ENCODE assay signal across 19 mouse cellular contexts in the genomic region with DNA sequence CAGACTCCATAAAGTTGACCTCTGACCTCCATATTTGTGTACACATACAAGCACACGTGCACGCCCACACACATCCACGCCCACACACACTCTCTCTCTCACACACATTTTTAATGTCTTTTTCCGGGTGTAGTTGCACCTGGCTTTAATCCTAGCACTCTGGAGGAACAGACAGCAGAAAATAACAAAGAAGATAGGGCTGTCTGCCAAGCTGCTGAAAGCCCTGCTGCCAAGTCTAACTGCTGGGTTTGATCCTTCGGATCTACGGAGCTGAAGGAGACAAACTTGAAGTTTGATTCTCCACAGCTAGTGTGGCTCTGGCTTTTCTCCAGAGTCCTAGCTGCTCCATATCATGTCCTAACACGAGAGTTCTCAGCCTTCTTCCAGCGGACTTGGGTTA. TPM values are rescaled to one million over a fixed set of nuclear protein-coding genes. Genes with fewer than 3 reads are reported as not detected.
DNase-seq lines count a peak whose midpoint lies in the region; ATAC-seq and TF ChIP-seq lines count a peak whose summit lies in the region.
"Had no signal": no experiment of that assay in that cellular context is flagged by ENCODE, and none has a peak within 500 bp of the region (broad histone marks: within the 10 kb centered on the region; RNA-seq: fewer than 3 reads in every experiment).

No protein-coding gene starts in this region.

- H3K4me3 ChIP-seq in forebrain, postnatal 0 days (ENCODE audit: low read depth, low read length): no peak overlapping the region
- no peak overlapping the region for H3K4me3 ChIP-seq in forebrain, embryonic 10.5 days
- H3K4me3 ChIP-seq in lung, embryonic 14.5 days (ENCODE audit: low read depth, low read length): no peak overlapping the region
- no peak overlapping the region for H3K4me3 ChIP-seq in intestine, embryonic 14.5 days (ENCODE audit: low read depth, low read length)
- H3K4me3 ChIP-seq: embryonic facial prominence, embryonic 13.5 days; heart, embryonic 10.5 days; liver, embryonic 15.5 days; midbrain, embryonic 15.5 days had no signal

- no peaks in the 10 kb centered on the region for H3K4me1 ChIP-seq in forebrain, postnatal 0 days (ENCODE audit: insufficient read depth)
- no peaks in the 10 kb centered on the region for H3K4me1 ChIP-seq in forebrain, embryonic 10.5 days
- no peaks in the 10 kb centered on the region for H3K4me1 ChIP-seq in lung, embryonic 14.5 days (ENCODE audit: insufficient read depth)
- H3K4me1 ChIP-seq in intestine, embryonic 14.5 days (replicated peaks; ENCODE audit: control insufficient read depth, insufficient read depth, low read length): peaks cover 10% of the 10 kb centered on the region; the same call in 1 of the 2 replicates
- H3K4me1 ChIP-seq: embryonic facial prominence, embryonic 13.5 days; midbrain, embryonic 15.5 days had no signal

- ATAC-seq in forebrain, postnatal 0 days: no peak
- ATAC-seq in lung, embryonic 14.5 days (ENCODE audit: insufficient read depth): no peak
- ATAC-seq in intestine, embryonic 14.5 days (replicated peaks; ENCODE audit: low FRiP score, low TSS enrichment, low read depth): no peak
- ATAC-seq: midbrain, embryonic 15.5 days had no signal

- peak; percentile 8 for DNase-seq in forebrain, postnatal 0 days
- DNase-seq in forebrain, embryonic 10.5 days (ENCODE audit: extremely low spot score, low spot score): no peak
- DNase-seq in lung, embryonic 14.5 days: peak; percentile 76
- no peak for DNase-seq in lung, postnatal 25 days (ENCODE audit: low spot score)
- no peak for DNase-seq in intestine, embryonic 14.5 days (ENCODE audit: low spot score)
- DNase-seq in telencephalon, adult 2 months (ENCODE audit: low read depth, low spot score): peak; percentile 33
- no peak for DNase-seq in testis, postnatal 14 days (ENCODE audit: low spot score)
- DNase-seq in urinary bladder, postnatal 10 days (ENCODE audit: low spot score): no peak
- DNase-seq: cerebellum, adult 18-20 months; gastrocnemius, postnatal 10 days; kidney, postnatal 25 days; left cerebral cortex, postnatal 4 days had no signal

- H3K4me2 ChIP-seq in forebrain, postnatal 0 days (ENCODE audit: low read depth): no peak overlapping the region
- H3K4me2 ChIP-seq in lung, embryonic 14.5 days: no peak overlapping the region
- no peak overlapping the region for H3K4me2 ChIP-seq in intestine, embryonic 14.5 days (ENCODE audit: low read length)
- H3K4me2 ChIP-seq: embryonic facial prominence, embryonic 13.5 days; liver, embryonic 15.5 days; midbrain, embryonic 15.5 days had no signal

- H3K9ac ChIP-seq in forebrain, postnatal 0 days: no peak overlapping the region
- no peak overlapping the region for H3K9ac ChIP-seq in lung, embryonic 14.5 days
- no peak overlapping the region for H3K9ac ChIP-seq in intestine, embryonic 14.5 days (ENCODE audit: low read length)
- H3K9ac ChIP-seq: embryonic facial prominence, embryonic 13.5 days; liver, embryonic 15.5 days; midbrain, embryonic 15.5 days had no signal

- H3K27ac ChIP-seq in forebrain, postnatal 0 days (ENCODE audit: low read depth, low read length): no peak overlapping the region
- H3K27ac ChIP-seq in forebrain, embryonic 10.5 days: no peak overlapping the region
- H3K27ac ChIP-seq in lung, embryonic 14.5 days (ENCODE audit: low read depth): 0 out of 2 replicates have a peak overlapping the region, but pooled peaks have one; percentile 16
- H3K27ac ChIP-seq in intestine, embryonic 14.5 days (ENCODE audit: low read depth): peak overlapping the region; percentile 11; the same call in 1 of the 2 replicates
- H3K27ac ChIP-seq: embryonic facial prominence, embryonic 13.5 days; heart, embryonic 10.5 days; liver, embryonic 15.5 days; midbrain, embryonic 15.5 days had no signal

- H3K9me3 ChIP-seq in forebrain, postnatal 0 days (ENCODE audit: low read length): no peaks in the 10 kb centered on the region
- H3K9me3 ChIP-seq in forebrain, embryonic 10.5 days: no peaks in the 10 kb centered on the region
- H3K9me3 ChIP-seq in lung, embryonic 14.5 days (ENCODE audit: low read depth, low read length): no peaks in the 10 kb centered on the region
- no peaks in the 10 kb centered on the region for H3K9me3 ChIP-seq in intestine, embryonic 14.5 days (ENCODE audit: control insufficient read depth, low read length)
- H3K9me3 ChIP-seq: embryonic facial prominence, embryonic 13.5 days; heart, embryonic 10.5 days; liver, embryonic 15.5 days; midbrain, embryonic 15.5 days had no signal

- no peak for TF ChIP-seq CTCF in forebrain, postnatal 0 days (IDR thresholded peaks at IDR 0.05; ENCODE audit: low read depth)
- TF ChIP-seq CTCF in lung, embryonic 14.5 days (IDR thresholded peaks at IDR 0.05; ENCODE audit: low read depth): no peak

- no peaks in the 10 kb centered on the region for H3K36me3 ChIP-seq in forebrain, postnatal 0 days (ENCODE audit: insufficient read depth)
- no peaks in the 10 kb centered on the region for H3K36me3 ChIP-seq in forebrain, embryonic 10.5 days (replicated peaks)
- H3K36me3 ChIP-seq in lung, embryonic 14.5 days (ENCODE audit: insufficient read depth): no peaks in the 10 kb centered on the region
- H3K36me3 ChIP-seq in intestine, embryonic 14.5 days (ENCODE audit: control insufficient read depth, insufficient read depth, low read length): no peaks in the 10 kb centered on the region
- H3K36me3 ChIP-seq: embryonic facial prominence, embryonic 13.5 days; heart, embryonic 10.5 days; liver, embryonic 15.5 days; midbrain, embryonic 15.5 days had no signal

- 59% methylated on average over 8 of the region's 8 CpGs for WGBS in forebrain, postnatal 0 days
- WGBS in forebrain, embryonic 10.5 days: 85% methylated on average over 8 of the region's 8 CpGs
- 43% methylated on average over 8 of the region's 8 CpGs for WGBS in lung, embryonic 14.5 days
- 50% methylated on average over 8 of the region's 8 CpGs for WGBS in intestine, embryonic 14.5 days

- H3K27me3 ChIP-seq in forebrain, postnatal 0 days (ENCODE audit: insufficient read depth, low read length): no peaks in the 10 kb centered on the region
- no peaks in the 10 kb centered on the region for H3K27me3 ChIP-seq in forebrain, embryonic 10.5 days (ENCODE audit: poor library complexity, severe bottlenecking)
- no peaks in the 10 kb centered on the region for H3K27me3 ChIP-seq in lung, embryonic 14.5 days (ENCODE audit: insufficient read depth, low read length)
- no peaks in the 10 kb centered on the region for H3K27me3 ChIP-seq in intestine, embryonic 14.5 days (replicated peaks; ENCODE audit: control insufficient read depth, insufficient read depth, low read length)
- H3K27me3 ChIP-seq: embryonic facial prominence, embryonic 13.5 days; liver, embryonic 15.5 days; midbrain, embryonic 15.5 days had no signal

RNA-seq across cellular contexts. Expression of a gene that starts 1.8 kb away (rescaled TPM):
- not detected in 2 replicates for total RNA-seq in forebrain, postnatal 0 days (2014; rRNA removed)
- polyA plus RNA-seq in forebrain, postnatal 0 days (2015; fragmentation: Nextera tagmentation; extraction: Ambion mirVana): not detected in 2 replicates
- not detected in 2 replicates for polyA plus RNA-seq in forebrain, embryonic 10.5 days (2016; fragmentation: Nextera tagmentation; extraction: Ambion mirVana)
- not detected in 2 replicates for polyA plus RNA-seq in lung, embryonic 14.5 days (2014; fragmentation: Nextera tagmentation; extraction: Ambion mirVana)
- 1.5 and 1.8 TPM in 2 replicates for polyA plus RNA-seq in intestine, embryonic 14.5 days (2014; fragmentation: Nextera tagmentation; extraction: Ambion mirVana)
- total RNA-seq: gastrocnemius, postnatal 10 days; hematopoietic stem cell, adult 5-6 weeks; layer of hippocampus, postnatal 25 days; left cerebral cortex, postnatal 4 days had no signal
- polyA plus RNA-seq: heart, embryonic 10.5 days; midbrain, embryonic 15.5 days had no signal

RNA-seq across cellular contexts. Expression of a gene that starts 19.4 kb away (rescaled TPM):
- total RNA-seq in forebrain, postnatal 0 days (2014; rRNA removed): not detected in 2 replicates
- polyA plus RNA-seq in forebrain, postnatal 0 days (2015; fragmentation: Nextera tagmentation; extraction: Ambion mirVana): not detected in 2 replicates
- polyA plus RNA-seq in forebrain, embryonic 10.5 days (2016; fragmentation: Nextera tagmentation; extraction: Ambion mirVana): not detected in 2 replicates
- polyA plus RNA-seq in lung, embryonic 14.5 days (2014; fragmentation: Nextera tagmentation; extraction: Ambion mirVana): 0.30 TPM in 1 of 2 replicates, not detected in the other
- polyA plus RNA-seq in intestine, embryonic 14.5 days (2014; fragmentation: Nextera tagmentation; extraction: Ambion mirVana): 0.97 and 1.8 TPM in 2 replicates
- total RNA-seq: hematopoietic stem cell, adult 5-6 weeks; layer of hippocampus, postnatal 25 days had no signal
- polyA plus RNA-seq: heart, embryonic 10.5 days; midbrain, embryonic 15.5 days had no signal

RNA-seq across cellular contexts. Expression of a gene that starts 22.4 kb away (rescaled TPM):
- total RNA-seq in forebrain, postnatal 0 days (2014; rRNA removed): not detected in 2 replicates
- polyA plus RNA-seq in forebrain, postnatal 0 days (2015; fragmentation: Nextera tagmentation; extraction: Ambion mirVana): not detected in 2 replicates
- not detected in 2 replicates for polyA plus RNA-seq in forebrain, embryonic 10.5 days (2016; fragmentation: Nextera tagmentation; extraction: Ambion mirVana)
- 0.26 TPM in 1 of 2 replicates, not detected in the other for polyA plus RNA-seq in lung, embryonic 14.5 days (2014; fragmentation: Nextera tagmentation; extraction: Ambion mirVana)
- polyA plus RNA-seq in intestine, embryonic 14.5 days (2014; fragmentation: Nextera tagmentation; extraction: Ambion mirVana): 2.9 and 4.1 TPM in 2 replicates
- total RNA-seq: gastrocnemius, postnatal 10 days; layer of hippocampus, postnatal 25 days; left cerebral cortex, postnatal 4 days had no signal
- polyA plus RNA-seq: heart, embryonic 10.5 days; midbrain, embryonic 15.5 days had no signal

RNA-seq across cellular contexts. Expression of a gene that starts 56.9 kb away (rescaled TPM):
- not detected in 2 replicates for total RNA-seq in forebrain, postnatal 0 days (2014; rRNA removed)
- not detected in 2 replicates for polyA plus RNA-seq in forebrain, postnatal 0 days (2015; fragmentation: Nextera tagmentation; extraction: Ambion mirVana)
- 0.06 TPM in 1 of 2 replicates, not detected in the other for polyA plus RNA-seq in forebrain, embryonic 10.5 days (2016; fragmentation: Nextera tagmentation; extraction: Ambion mirVana)
- not detected in 2 replicates for polyA plus RNA-seq in lung, embryonic 14.5 days (2014; fragmentation: Nextera tagmentation; extraction: Ambion mirVana)
- polyA plus RNA-seq in intestine, embryonic 14.5 days (2014; fragmentation: Nextera tagmentation; extraction: Ambion mirVana): not detected in 2 replicates
- total RNA-seq: adrenal gland, adult 18-20 months; gastrocnemius, postnatal 10 days; hematopoietic stem cell, adult 5-6 weeks; layer of hippocampus, postnatal 25 days; left cerebral cortex, postnatal 4 days had no signal
- polyA plus RNA-seq: embryonic facial prominence, embryonic 13.5 days; heart, embryonic 10.5 days; midbrain, embryonic 15.5 days had no signal

Comparison
In these comparisons a context has a peak if more than half of its experiments do, and no peak if none do; other contexts are left out.
1. DNase-seq: peak in forebrain, postnatal 0 days (single experiment), lung, embryonic 14.5 days (single experiment) and telencephalon, adult 2 months (single experiment); none in forebrain, embryonic 10.5 days (single experiment), lung, postnatal 25 days (single experiment), intestine, embryonic 14.5 days (single experiment), testis, postnatal 14 days (single experiment) and urinary bladder, postnatal 10 days (single experiment).
2. H3K27ac ChIP-seq: peak in lung, embryonic 14.5 days (single experiment) and intestine, embryonic 14.5 days (single experiment); none in forebrain, postnatal 0 days (single experiment) and forebrain, embryonic 10.5 days (single experiment).